Mouse (Mus musculus): ENCODE data around the gene Naaladl2. TPM values are rescaled to one million over a fixed set of nuclear protein-coding genes. Genes with fewer than 3 reads are reported as not detected.

Naaladl2 gene
- total and polyA plus RNA-seq, 3 experiments: 0.13 TPM; not detected in 2

DNA sequence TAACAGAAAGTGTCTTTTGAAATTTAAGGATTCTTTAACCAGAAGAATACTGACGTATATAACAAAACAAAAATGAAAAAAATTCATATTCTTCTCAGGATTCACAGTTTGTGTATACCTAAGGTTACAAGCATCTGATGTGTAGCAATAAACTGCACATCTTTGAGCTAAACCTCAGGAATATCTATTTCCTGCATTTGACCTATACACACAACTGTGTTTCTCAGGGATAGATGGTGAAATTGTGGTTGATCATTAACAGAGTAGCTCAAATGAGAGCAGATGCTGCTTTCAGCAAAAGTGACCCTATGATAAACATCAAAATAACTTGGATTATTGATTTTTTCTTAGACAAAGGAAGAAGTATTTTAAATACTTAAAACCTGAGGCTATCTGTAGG lies 1037.7 kb downstream of the Naaladl2 start:
- Histone ChIP-seq H3K27me3 (replicated peaks) (no peaks in the 10 kb centered on the region), H3K9me3 (replicated peaks; ENCODE audit: low read length) (peaks cover 9% of the 10 kb centered on the region), H3K4me1 (ENCODE audit: control insufficient read depth in 1 of 2, insufficient read depth in 2 of 2) (no peaks in the 10 kb centered on the region), H3K27ac (ENCODE audit: insufficient read depth, low read depth) (no peak overlapping the region), H3K9ac (ENCODE audit: insufficient read depth, low read depth) (no peak overlapping the region), H3K4me3 (replicated peaks in 1 of 3; ENCODE audit: low read depth in 2 of 3, low read length in 2 of 3, poor library complexity in 1 of 3) (no peak overlapping the region), H3K4me2 (ENCODE audit: insufficient read depth, low read depth, poor library complexity, severe bottlenecking) (no peak overlapping the region), H3K79me2 (replicated peaks; ENCODE audit: control insufficient read depth, extremely low read depth, insufficient read depth, poor library complexity, severe bottlenecking) (no peaks in the 10 kb centered on the region), H3K36me3 (replicated peaks in 1 of 2; ENCODE audit: control insufficient read depth in 1 of 2, insufficient read depth in 1 of 2, low read length in 1 of 2) (no peaks in the 10 kb centered on the region)
- TF ChIP-seq POLR2A (IDR thresholded peaks at IDR 0.05; ENCODE audit: low read depth, low read length): no peak
- DNase-seq (ENCODE audit: extremely low read depth): no peak
- in situ Hi-C loops (cut with MboI; ENCODE audit: low pct_ligation_motif_present, low pct_unique_long_range_greater_than_20kb, low sequenced_read_pairs) (no loop called here), dilution Hi-C loops (cut with MboI; ENCODE audit: extremely low pct_ligation_motif_present, extremely low pct_unique_long_range_greater_than_20kb, low sequenced_read_pairs) (no loop called here)

DNA sequence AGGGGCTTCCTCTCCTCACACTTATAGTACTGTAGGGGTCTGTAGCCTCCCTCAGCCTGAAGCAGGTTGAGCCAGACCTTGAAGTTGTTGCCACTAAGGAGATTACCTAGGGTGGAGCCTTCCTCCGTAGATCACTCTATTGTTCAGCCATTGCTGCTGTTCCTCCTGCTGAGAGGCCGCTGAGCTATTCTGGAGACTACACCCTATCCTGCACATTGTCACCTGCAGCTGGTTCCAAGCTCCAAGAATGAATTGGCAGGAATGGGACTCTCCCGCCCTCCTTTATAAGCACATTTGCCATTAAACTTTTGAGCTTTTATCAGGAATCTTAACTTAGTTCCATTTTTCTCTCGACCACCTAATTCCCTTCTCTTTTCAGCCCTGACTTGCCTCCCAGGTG lies 1064.3 kb downstream of the Naaladl2 start:
- dilution Hi-C loops (cut with MboI; ENCODE audit: extremely low pct_ligation_motif_present, extremely low pct_unique_long_range_greater_than_20kb, low sequenced_read_pairs): no loop called here

DNA sequence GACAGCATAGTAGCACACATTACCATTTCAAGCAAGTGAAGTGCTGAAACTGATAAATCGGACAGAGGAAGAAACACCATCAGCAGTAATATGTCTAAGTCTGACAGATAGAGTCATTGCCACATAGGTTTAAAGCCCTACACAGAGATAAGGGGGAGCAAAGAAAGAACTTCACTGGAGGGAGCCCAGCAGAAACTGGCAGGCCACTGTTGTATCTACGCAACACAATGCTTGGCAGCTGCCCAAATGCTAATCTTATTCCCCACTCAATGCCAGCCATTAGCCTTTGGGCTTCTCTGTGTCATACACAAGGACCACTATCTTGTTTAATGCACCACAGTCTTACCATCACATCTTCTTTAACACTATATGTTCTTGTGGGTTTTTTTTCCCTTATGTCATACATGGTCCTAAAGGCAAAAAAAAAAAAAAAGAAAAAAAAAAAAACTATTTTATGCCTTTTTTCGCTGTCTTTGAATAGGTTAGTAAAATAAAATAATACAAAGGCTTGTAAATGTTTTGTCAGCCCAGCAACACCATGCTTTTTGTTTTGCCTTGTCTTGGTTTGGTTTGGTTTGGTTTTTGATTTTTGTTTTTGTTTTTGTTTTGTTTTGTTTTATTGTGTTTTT lies 1072.8 kb downstream of the Naaladl2 start:
- in situ Hi-C loops (cut with MboI; ENCODE audit: low pct_ligation_motif_present, low pct_unique_long_range_greater_than_20kb, low sequenced_read_pairs): no loop called here
- H3K36me3 ChIP-seq (replicated peaks in 1 of 2; ENCODE audit: control insufficient read depth in 1 of 2, insufficient read depth in 1 of 2, low read length in 1 of 2): no peaks in the 10 kb centered on the region
- dilution Hi-C loops (cut with MboI; ENCODE audit: extremely low pct_ligation_motif_present, extremely low pct_unique_long_range_greater_than_20kb, low sequenced_read_pairs): no loop called here
- DNase-seq (ENCODE audit: extremely low read depth): no peak
- no peak overlapping the region for H3K9ac ChIP-seq (ENCODE audit: insufficient read depth, low read depth)
- no peaks in the 10 kb centered on the region for H3K27me3 ChIP-seq (replicated peaks)
- no peak overlapping the region for H3K4me2 ChIP-seq (ENCODE audit: insufficient read depth, low read depth, poor library complexity, severe bottlenecking)
- TF ChIP-seq SIN3A (IDR thresholded peaks at IDR 0.05; ENCODE audit: low read length) (no peak), MYC (IDR thresholded peaks at IDR 0.05; ENCODE audit: low read depth, low read length) (no peak), ZMIZ1 (IDR thresholded peaks at IDR 0.05; ENCODE audit: low read depth, low read length) (no peak), USF2 (conservative IDR thresholded peaks at IDR 0.05; ENCODE audit: low read depth, low read length) (no peak)
- H3K79me2 ChIP-seq (replicated peaks; ENCODE audit: control insufficient read depth, extremely low read depth, insufficient read depth, poor library complexity, severe bottlenecking): no peaks in the 10 kb centered on the region
- no peaks in the 10 kb centered on the region for H3K4me1 ChIP-seq (ENCODE audit: control insufficient read depth in 1 of 2, insufficient read depth in 2 of 2)
- H3K27ac ChIP-seq (ENCODE audit: insufficient read depth, low read depth): no peak overlapping the region
- peaks cover 7% of the 10 kb centered on the region for H3K9me3 ChIP-seq (replicated peaks; ENCODE audit: low read length)
- H3K4me3 ChIP-seq (replicated peaks in 1 of 3; ENCODE audit: low read depth in 2 of 3, low read length in 2 of 3, poor library complexity in 1 of 3): no peak overlapping the region

More for the DNA sequence above, 1064.3 kb downstream of the Naaladl2 start:
- H3K9ac ChIP-seq (ENCODE audit: insufficient read depth, low read depth): no peak overlapping the region
- H3K4me2 ChIP-seq (ENCODE audit: insufficient read depth, low read depth, poor library complexity, severe bottlenecking): no peak overlapping the region
- H3K36me3 ChIP-seq (replicated peaks in 1 of 2; ENCODE audit: control insufficient read depth in 1 of 2, insufficient read depth in 1 of 2, low read length in 1 of 2): no peaks in the 10 kb centered on the region
- H3K4me3 ChIP-seq (replicated peaks in 1 of 3; ENCODE audit: low read depth in 2 of 3, low read length in 2 of 3, poor library complexity in 1 of 3): no peak overlapping the region
- H3K27me3 ChIP-seq (replicated peaks): no peaks in the 10 kb centered on the region
- no peaks in the 10 kb centered on the region for H3K4me1 ChIP-seq (ENCODE audit: control insufficient read depth in 1 of 2, insufficient read depth in 2 of 2)
- in situ Hi-C loops (cut with MboI; ENCODE audit: low pct_ligation_motif_present, low pct_unique_long_range_greater_than_20kb, low sequenced_read_pairs): no loop called here
- peaks cover 12% of the 10 kb centered on the region for H3K9me3 ChIP-seq (replicated peaks; ENCODE audit: low read length)
- no peak for TF ChIP-seq MAZ (IDR thresholded peaks at IDR 0.05; ENCODE audit: low read depth, low read length)
- TF ChIP-seq E2F4 (IDR thresholded peaks at IDR 0.05; ENCODE audit: insufficient replicate concordance, low read depth, low read length): no peak
- no peak for TF ChIP-seq EP300 (IDR thresholded peaks at IDR 0.05; ENCODE audit: low read length)
- TF ChIP-seq POLR2A (IDR thresholded peaks at IDR 0.05; ENCODE audit: low read depth, low read length): no peak
- H3K27ac ChIP-seq (ENCODE audit: insufficient read depth, low read depth): no peak overlapping the region
- DNase-seq (ENCODE audit: extremely low read depth): no peak
- no peaks in the 10 kb centered on the region for H3K79me2 ChIP-seq (replicated peaks; ENCODE audit: control insufficient read depth, extremely low read depth, insufficient read depth, poor library complexity, severe bottlenecking)

Data from CH12.LX (cell line).